Mouse (Mus musculus) right cerebral cortex, postnatal 10 days (tissue): ENCODE measurements at regions not wholly inside any gene's neighbourhood (a gene's known extent, or its start where the extent isn't known, plus 50 kb on each side); places are given as distances from the start of the nearest gene placed in this dataset.

Experiments
- DNase-seq, 2 experiments: peaks; one replicate each; pipeline ENCODE4 v3.0.0; 2021; ENCODE audit warnings: low spot score in 2 of 2

GRCm38 (mm10) chr14:118318524-118318923 is 51.8 kb downstream of the Gm9376 start:
- peak; percentile 45 to 48 for DNase-seq

- peak; percentile 52 to 59 for DNase-seq
Observed at GRCm38 (mm10) chr14:118320101-118320500, 53.3 kb downstream of the Gm9376 start.

DNA sequence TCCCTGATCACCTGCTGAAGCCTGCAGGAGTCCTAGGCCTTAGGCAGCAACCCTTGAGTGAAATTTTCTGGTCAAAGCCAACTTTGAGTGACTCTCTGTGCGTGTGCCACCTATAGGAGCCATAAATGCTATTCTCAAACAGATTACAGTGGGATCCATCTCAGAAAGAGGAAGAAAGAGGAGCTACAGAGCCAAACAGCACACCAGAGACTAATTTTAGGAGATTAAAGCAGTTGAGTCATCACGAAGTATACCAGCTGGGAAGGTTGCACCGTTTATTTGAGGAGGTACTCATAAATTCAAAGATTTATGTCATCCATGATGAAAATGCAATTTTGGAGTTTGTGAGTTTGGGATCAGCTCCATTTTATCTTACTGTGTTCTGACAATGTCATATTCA is 54.3 kb downstream of the Gm9376 start:
- DNase-seq = no peak

DNA sequence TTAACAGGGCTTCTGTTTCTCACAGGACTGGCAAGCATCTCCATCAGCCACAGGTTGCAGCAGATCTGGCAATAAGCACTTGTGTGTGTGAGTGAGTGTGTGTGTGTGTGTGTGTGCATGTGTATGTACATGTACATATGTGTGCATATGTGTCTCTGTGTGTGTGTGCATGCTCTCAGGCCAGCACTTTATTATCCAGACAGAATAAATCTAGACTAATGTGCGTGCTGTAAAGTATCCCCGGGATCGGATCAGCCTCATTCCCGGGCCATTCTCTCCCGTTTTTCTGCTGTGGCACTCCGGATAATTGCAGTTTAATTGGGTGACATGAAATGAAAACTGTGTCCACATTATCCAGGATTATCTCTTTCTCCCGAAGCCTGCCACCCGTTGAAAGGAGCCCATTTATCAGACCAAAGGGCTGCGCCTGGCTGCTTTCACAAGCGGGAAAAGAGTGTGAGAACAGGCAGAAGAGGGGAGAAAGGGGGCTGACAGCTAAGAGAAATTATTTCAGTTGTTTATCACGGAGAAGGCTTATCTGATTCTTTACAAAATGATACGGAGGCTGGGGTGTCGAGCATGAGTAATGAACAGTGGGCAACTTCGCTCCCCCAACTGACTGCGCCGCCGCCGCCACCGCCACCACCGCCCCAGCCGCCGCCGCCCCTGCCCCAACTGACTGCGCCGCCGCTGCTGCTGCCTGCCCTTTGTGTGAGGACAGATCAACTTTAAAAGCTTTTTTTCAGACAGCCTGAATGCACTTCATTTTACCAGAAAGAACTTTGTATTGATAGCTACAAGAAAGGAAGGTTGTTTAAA is 55.5 kb downstream of the Gm9376 start:
- DNase-seq = no peak

DNA sequence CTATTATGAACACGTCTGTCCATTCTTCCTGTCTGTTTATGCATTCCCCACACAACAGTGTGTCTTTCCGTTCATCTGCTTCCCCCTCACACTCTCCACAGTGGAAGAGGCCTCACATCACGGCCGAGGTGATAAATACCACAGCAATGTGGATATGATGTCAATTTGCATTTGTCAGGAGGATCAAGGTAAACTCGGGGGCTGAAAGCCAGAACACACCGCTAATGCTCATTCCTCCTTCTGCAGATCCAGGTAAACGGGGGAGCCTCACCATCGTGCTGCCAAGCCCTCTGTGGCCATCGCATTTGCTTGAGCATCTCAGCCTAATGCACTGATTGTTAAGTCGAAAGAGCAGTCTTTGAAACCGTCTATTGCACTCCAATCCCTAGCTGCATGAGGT is 56.1 kb downstream of the Gm9376 start:
- DNase-seq = no peak

- DNase-seq = no peak
Observed at GRCm38 (mm10) chr14:118338071-118338470, 71.3 kb downstream of the Gm9376 start.

DNA sequence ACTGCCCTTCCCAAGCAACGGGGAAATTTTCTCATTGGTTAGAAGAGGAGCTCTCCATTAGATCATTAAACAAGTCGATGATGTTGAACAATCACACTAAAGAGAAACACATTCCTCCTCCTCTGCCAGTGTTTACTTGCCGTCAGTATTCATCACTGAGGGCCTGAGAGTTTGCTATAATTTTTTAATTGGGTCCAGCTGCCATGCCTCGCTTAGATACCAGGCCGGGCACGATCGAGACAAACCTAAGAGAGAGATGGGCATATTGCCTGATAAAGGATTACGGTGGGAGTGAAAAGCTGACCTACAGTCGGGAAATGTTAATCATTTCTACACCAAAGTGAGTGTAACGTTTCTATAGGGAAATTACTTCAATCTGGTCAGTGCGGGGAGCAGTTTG is 96.2 kb downstream of the Gm9376 start:
- no peak for DNase-seq

GRCm38 (mm10) chr14:118363391-118363821 is 96.6 kb downstream of the Gm9376 start:
- DNase-seq = no peak

- no peak for DNase-seq
Observed at GRCm38 (mm10) chr14:118366522-118366921, 99.8 kb downstream of the Gm9376 start.

GRCm38 (mm10) chr14:118368619-118369431 is 102.1 kb downstream of the Gm9376 start:
- DNase-seq = no peak

GRCm38 (mm10) chr14:118371336-118371735 is 104.6 kb downstream of the Gm9376 start:
- DNase-seq = no peak

- no peak for DNase-seq
Observed at GRCm38 (mm10) chr14:118374819-118375520, 108.2 kb downstream of the Gm9376 start.

DNA sequence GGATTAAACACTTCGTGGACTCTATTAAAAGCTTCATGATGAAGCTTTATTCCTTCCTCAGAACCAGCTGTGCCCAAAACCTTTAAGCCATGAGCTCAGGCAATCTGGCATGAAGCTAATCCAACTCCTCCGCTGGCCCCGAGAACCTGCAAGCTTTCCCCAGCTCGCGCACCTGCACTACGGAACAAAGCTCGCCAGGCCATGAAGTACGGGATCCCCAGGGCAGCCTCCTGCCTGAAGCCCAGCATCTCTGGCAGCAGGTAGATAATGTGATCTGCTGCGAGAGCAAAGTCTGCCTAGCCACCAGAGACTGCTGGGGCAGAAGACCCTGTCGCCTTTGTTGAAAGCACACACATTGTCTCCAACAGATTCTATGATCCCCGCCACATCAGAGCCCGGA is 108.9 kb downstream of the Gm9376 start:
- no peak for DNase-seq

- no peak for DNase-seq
Observed at GRCm38 (mm10) chr14:118379624-118380023, 112.9 kb downstream of the Gm9376 start.

DNA sequence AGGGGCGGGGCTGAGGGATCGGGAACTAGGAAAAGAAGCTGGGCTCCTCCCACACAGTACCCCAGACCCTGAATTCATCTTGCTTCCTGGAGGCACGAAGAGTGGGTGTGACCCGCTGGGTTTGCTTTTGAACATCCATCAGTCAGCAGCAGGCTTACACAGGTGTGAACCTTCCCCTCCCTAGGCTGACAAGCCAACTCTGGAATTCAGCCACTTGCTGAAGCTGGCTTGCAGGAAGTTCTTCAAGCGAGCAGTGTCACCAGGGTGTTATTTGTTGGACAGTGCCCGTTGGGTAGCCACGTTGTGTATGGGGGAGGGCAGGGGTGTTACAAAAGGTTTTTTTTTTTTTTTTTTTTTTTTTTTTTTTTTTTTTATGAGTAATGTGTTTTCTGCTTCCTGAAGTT is 118.8 kb downstream of the Gm9376 start:
- DNase-seq = no peak

GRCm38 (mm10) chr14:118388061-118388460 is 121.3 kb downstream of the Gm9376 start:
- DNase-seq = peak in 1 of 2 experiments; percentile 35

DNA sequence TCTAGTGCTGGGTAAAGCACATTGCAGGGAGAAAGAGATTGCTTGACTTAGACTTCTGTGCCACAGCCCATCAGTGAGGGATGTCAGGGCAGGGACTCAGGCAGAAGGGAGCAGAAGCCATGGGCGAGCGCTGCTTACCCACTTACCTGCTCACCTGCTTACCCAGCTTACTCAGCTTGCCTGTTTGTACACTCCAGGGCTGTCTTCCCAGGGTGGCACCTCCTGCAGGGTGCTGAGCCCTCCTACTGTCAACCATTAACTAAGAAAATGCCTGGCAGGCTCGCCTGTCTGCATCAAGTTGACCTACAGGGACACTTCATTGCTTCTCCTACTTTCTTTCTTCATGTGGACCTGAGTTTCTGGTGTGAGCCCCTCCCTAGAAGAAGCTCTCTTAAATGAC is 124.0 kb downstream of the Gm9376 start:
- DNase-seq = no peak

DNA sequence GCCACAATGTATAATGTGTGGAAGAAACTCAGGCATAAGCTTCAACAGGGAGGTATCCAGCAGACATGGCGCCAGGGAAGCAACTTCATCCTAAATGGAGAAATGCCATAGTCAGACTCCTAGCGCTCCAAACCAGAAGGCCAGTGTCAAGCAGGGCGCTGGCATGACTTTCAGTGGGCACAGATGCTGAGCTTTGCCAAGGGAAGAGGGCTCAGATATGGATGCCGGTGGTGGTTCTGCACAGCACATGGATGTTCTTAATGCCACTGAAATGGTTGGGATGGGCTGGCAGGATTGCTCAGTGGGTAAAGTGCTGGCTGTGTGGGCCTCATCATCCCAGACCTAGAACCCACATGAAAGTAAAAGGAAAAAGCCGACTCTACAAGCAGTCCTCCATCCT is 124.8 kb downstream of the Gm9376 start:
- no peak for DNase-seq

GRCm38 (mm10) chr14:118393676-118394075 is 126.9 kb downstream of the Gm9376 start:
- DNase-seq = no peak

DNA sequence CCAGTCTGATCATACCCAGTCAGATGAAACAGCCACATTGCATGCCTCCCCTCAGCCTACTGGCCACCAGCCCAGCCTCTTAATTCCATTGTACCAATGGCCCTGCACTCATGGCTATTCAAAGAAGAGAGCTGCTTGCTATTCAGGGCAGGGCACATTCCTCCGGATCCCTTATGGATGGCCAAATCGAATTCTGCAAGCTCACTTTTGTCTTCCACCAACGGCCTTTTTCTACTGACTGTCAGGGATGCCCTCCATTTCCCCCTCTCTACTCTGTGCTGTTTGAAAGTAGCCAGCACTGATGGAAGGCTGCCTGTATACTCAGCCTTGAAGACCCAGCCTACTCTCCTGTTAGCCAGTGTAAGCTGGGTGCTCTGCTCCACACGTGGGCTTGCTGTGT is 147.5 kb downstream of the Gm9376 start:
- peak; percentile 31 to 52 for DNase-seq

GRCm38 (mm10) chr14:118416163-118416562 is 149.4 kb downstream of the Gm9376 start:
- DNase-seq = no peak
